Mouse (Mus musculus) right cerebral cortex, adult 18-20 months (tissue): ENCODE results near the gene Rhoj.
A peak's percentile ranks its signal among the peaks of the same experiment; 100 is the strongest.
"Not testable (repeated sequence)": the region's sequence is repeated elsewhere in the genome, so short reads cannot be mapped to it uniquely, and the experiment has no call there.

Source experiments
- DNase-seq: peaks from one replicate; pipeline ENCODE4 v3.0.0; 2022; ENCODE audit warnings: mixed read lengths

Rhoj gene

DNA sequence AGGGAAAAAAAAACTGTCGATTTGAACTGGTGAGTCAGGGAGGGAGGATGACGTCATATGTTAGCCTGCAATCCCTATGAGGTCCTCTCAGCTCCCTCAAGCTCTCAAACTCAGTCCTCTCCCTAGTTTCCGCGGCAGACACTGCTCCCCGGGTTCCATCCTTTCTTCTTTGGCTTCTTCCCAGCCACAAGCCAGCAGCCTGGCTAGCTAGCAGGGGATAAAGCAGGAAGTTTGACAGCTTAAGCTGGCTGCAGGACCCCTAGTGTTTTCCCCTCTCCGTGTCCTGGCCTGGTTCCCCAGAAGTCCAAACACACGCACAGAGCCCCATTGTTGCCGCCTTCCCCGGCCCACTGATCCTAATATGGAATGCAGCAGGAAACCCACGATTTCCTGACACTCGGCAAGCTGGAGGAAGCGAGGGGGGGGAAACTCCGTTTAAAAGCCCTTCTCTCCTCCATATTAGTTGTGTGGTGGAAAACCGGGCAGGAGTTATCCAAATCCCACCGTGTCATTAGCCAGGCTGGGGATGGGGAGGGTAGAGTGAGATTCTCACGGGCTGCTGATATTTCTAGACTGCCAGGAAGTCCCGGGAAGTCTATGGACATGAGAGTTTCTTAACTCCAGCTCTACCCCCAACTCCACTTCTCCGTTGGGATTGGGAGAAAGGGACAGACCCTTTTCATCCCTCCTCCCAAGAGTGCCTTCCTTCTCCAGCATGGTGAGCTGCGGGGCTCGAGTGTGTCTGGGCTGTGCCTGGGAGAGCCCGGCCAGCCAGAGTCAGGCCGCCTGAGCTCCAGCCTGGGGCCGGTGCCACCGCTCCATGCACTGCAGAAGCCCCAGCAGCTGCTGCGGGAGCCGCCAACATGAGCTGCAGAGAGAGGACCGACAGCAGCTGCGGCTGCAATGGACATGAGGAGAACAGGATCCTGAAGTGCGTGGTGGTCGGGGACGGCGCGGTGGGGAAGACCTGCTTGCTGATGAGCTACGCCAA, at the start of gene Rhoj:
Rhoj (plus strand) TSS at position 362 of the 991 bp plus-strand sequence.
- DNase-seq = peak; percentile 60

DNA sequence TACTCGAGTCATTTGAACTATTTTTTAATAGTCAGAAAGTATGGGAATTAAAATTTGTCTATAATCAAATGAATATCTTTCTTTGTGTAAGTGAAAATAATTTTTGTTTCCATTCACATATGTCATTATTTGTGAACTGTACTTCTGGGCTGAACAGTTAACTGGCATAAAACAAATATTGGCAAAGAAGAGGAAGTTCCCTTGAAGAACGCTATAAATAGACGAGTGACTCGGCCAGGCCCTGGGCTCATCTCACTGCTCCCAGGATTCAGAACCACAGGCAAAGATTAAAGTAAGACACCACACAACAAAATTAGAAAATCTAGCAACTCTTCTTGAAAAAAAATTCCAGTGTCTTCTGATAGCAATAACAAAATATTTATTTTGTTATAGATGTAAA, 36.4 kb upstream of the Rhoj start:
- DNase-seq = no peak

DNA sequence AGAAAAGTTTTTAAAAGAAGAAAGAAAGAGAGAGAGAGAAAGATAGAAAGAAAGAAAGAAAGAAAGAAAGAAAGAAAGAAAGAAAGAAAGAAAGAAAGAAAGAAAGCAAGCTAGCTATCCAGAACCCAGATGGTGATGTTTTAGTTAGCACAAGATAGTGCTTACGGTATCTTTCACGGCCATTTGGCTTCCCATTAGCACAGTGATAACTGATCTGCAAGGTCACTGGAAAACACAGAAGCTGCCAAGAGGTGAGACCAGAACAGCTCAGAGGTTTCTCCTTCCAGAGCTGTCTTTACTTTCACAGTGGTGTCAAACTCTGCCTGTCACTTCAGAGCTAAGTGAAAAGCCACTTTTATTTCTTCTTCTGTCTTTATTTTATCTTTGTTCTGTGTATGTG, 32.4 kb upstream of the Rhoj start:
- DNase-seq = no peak

DNA sequence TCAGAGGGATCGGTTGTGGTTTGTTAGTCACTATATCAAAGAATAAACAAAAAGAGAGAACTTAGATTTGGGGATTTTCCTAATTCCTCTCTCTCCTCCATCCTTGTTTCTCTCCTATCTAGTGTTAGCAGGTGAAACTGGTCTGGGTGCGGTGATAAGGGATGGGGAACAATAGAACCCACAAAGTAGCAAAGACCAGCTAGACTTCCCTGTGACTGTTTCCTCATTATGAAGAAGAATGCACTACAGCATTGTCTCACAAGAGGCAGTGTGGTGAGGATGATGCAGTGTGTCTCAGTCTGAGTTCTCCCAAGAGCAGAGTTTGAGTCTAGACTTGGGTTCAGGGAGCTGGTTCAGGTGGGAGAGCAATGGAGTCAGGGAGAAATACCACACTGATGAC, 30.7 kb upstream of the Rhoj start:
- no peak for DNase-seq

DNA sequence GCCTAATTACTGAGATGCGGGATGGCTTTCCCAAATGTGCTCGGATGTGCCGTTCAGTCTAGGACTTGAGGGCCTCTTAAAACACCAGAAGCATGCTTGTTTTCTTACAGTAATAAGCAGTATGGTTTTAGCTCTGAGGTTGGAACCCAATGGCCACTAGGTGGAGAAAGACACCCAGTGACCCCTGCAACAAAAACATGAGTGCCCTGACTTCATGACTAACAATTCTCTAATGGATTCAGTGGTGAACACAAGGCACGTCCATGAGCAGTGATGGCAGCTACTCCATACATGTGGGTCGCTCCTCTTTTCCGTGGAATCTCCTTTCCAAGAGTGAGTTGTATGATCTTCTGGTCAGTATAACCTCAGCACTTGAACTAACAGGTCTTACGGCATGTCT, 27.6 kb upstream of the Rhoj start:
- no peak for DNase-seq

DNA sequence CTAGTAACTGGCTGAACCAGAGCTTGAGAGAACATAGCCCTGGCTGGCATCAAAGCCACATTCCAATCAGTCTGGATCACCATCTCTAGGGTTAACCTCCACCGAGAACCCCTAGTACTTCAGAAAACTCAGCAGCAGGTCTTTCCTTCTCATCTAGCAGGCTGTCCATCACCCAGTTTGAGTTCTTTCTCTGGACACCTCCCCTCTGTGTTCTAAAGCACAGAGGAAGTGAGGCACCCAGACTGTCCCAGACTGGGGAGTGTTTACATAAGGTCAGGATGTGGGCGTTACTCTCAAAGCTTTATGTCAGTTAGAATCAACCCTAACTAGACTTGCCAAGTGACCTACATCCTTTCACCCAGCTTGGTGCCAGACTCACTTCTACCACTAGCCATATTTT, 24.9 kb upstream of the Rhoj start:
- DNase-seq = no peak

DNA sequence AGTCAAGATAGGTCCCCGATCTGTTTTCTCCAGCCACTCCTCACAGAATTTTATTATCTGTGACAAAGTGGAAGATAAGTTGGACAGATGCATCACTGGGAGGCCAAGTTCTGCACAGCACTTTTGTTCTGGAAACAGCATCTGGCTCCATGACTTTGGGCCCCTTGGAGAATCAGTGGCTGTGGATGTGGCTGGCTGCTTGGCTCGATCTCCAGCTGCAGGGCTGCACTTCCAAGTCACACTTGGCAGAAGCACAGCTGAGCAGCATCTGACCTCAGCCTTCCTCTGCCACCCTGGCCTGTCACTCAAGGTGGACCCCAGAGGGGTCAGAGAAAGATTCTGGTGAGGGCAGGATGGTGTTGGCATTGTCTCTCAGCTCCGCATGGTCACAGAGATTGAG, 22.0 kb upstream of the Rhoj start:
- no peak for DNase-seq

DNA sequence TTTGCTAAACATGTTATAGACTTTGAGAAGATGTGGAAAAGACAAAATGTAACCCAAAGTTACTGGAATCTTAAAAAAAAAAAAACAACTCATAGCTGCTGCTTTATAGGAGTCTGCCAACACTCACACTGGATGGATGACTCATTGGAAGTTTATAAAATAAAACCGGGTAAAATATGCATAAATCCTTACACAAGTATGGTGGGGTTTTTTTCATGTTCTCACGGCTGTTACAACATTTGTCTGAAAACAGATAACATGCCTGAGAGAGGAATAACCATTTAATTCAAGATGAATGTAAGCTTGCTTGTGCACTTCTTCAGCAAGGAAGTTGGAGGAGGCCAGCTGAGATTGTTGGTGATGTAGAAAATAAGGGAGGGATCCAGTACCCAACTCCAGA, 17.6 kb upstream of the Rhoj start:
- DNase-seq = peak; percentile 10

DNA sequence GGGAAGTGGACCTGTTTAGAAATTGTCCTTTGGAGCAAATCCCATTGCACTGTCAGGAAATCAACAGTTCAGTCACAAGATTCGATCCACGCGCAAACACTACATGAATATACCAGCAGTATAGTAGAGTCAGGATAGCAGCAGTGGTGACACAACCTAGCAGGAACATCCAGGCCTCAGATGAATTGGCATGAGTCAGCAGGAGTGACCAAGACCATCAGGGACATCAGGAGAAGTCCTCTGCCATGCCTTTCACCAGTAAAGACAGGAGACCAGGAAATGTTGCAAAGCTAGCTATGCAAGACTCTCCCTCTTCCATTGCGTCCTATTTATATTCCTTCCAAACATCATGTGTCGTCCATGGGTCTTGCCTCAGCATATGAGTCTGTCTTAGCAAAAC, 16.6 kb upstream of the Rhoj start:
- no peak for DNase-seq

DNA sequence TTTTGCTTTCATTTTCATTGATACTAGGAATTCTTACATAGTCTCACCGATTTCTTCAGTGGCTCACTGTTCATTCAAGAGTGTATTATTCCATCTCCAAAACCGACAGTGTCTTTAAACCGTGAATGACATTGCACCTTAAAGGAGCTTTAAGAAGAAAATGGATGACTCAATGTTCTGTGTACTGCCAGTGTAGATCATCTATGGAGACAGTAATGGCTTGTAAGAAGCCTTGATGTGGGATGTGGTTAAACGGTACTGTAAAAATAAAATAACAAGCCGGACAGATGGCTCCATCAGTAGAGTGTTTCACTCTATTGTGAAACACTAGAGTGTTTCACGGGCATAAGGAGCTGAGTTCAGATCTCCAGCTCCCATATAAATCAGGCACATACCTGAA, 15.2 kb upstream of the Rhoj start:
- no peak for DNase-seq

DNA sequence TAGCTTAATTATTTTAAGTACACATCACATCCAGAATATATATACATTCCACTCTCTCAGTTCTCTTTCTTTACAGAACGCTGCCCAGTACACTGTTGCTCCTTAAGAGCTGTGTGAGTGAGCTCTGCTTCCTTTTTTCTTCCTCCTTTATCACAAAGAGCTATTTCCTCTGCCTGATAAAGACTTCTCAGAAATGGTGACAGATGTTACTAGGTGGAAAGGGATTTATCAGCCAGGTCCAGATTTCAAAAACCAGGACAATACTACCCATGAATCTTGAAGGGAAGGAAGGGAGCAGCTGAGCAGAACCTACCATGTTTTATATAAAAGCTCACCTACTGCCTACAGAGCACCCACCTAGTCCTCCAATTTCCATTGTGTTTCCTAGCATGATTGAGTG, 8.3 kb upstream of the Rhoj start:
- no peak for DNase-seq

DNA sequence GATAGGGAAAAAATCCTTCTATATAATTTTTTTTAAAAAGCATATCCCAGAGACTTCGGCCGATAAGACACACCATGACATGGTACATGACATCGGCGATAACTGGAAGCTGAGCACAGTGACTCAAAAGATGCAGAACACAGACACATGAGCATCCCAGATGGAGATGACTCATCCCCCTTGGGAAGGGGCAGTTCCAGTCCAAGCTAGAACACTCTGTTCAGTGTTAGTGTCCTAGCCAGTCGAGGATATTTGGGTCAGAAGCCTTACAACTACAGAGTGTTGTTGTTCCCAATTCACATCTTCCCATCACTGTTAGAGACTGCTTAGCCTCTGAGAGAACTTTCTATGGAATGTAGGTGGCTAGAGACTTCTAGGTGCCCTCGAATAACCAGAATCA, 4.0 kb upstream of the Rhoj start:
- DNase-seq = peak; percentile 54

DNA sequence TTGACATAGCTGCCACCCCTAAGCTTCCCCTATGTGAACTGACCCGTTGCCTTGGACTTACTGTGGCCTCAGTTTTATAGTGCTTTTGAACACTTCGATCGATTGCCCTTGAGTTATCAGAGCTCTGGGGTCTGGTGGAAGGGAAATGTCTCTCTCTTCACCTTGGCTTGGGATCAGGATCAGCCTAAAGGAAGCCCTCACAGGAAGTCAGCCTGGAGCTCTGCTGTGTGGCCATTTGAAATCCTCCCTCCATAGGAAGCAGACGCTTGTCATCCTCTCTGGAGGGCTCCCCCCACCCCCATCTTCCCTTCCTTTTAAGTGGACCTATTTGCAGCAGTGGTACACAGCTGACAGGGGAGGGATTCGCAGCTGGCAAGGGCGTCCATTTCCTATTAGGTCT, 1.6 kb downstream of the Rhoj start:
- DNase-seq = no peak

DNA sequence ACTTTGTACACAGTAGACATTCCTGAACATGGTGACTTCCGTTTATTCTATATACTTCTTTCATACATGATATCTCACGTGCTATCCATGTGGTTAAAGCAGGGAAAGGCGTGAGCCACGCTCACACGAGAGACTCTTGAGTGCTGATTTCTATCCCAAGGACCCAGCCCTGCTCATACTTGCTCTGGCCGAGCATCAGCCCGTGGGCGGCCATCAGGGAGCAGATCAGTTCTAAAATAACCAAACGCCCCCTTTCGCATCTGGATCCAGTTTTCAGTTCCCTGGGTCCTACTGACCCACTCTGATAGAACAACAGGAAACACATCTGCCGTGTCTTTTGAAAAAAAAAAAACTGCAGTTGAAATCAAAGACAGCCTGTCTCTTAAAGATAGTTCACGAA, 2.6 kb downstream of the Rhoj start:
- no peak for DNase-seq

DNA sequence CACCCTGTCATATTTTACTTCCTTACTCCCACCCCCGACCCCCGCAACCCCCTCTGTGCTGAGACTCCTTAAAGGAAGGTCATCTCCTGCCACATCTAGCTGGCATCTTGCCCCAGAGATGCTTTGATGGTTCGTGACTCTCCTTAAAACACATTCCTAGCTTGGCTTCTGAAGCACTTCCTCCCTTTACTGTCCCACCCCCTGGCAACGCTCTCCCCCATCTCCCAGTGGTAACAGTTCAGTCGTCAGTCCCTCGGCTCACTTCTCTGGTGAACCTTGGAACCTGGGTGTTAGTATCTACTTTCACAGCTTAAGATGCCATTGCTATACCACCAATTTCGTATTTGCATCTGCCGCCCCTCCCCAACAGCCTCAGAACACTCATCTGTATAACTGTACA, 3.8 kb downstream of the Rhoj start:
- no peak for DNase-seq

DNA sequence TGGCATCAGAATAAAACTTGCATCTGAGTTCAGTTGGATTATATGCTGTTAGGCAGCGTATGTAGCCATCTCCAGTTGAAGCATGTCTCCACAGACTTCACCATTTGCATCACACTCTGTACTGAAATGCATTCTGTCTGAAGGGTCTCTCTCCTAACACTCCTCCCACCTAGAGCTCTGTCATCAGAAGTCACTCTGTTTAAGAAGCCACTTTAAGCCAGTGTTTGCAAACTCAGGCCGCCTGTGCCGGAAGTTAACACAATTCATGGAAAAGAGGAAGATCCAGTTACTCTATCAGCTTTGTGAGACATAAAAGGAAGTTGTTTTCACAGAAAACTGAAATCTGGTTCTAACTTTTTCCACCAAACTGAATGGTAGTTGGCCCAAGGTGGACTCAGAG, 5.9 kb downstream of the Rhoj start:
- DNase-seq = no peak

DNA sequence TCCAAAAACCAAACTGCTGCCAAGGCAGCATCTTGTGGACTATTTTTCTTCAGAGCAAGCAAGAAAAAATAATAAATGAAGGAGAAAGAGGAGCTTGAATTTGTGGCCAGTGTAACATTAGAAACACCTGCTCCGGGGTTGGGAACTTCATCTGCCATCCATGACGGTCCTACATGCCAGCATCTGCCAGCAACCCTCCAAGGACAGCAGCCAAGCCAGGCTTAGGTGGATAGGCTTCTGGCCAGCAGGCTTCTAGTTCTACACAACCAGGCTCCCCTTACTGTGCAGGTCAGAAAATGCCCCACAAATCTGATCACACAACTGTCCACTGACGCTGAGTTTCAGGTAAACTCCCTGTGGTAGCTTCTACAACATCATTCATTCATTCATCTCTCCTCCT, 7.7 kb downstream of the Rhoj start:
- no peak for DNase-seq

DNA sequence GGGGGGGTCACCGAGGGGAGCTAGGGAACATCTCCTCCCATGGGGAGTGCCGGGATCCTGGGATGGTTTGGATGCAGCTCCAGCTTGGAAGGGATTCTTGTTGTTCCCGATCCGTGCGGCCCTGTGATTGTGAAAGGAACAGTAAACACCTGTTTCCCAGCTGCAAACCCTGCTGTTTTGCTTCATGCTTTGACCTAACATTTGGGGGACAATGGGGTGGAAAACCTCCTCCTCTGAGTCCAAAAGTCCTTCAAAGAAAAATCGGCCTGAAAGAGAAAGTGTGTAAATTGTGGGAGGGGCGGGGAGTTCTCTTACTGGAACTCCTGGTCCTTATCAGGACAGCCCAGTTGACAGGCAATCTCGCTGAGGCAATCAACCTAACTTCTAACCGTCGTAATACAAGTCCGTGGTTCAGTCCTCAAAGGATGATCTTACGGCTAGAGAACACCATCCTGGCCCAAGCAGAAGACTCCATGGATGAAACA, 12.4 kb downstream of the Rhoj start:
- DNase-seq = no peak

DNA sequence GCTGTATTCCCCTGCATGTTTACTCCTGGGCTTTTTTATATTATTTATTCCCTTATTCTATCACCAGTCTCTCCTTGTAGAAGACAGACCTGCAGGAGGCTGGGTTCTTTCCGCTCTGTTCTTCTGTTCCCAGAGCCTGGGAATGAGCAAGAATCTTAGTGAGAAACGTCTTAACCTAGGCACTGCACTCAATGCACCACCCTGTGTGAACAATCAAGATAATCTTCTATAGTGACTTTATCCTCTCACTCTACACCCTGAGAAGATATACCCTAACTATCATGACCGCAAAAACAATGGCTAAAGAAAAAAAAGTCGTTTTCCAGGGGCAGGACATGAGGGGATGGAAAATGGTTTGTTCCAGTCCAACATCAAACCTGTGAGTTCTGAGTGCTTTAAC, 13.1 kb downstream of the Rhoj start:
- no peak for DNase-seq

DNA sequence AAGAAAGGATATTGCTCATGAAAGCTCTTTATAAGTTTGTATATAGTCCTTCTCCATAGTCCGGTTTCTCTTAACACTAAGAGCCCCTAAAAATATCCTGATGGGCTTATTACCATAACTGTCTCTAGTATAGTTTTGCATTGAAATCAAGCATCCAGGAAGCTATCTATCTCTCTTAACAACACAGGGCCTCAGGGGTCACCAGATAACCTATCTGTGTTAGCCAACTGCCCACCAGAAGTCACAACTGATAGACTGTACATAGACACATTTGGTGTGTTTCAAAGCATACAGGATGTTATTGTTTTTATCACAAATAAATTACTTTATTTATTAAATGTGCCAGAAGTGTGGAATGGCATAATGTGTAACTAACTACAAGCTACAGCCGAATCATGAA, 21.1 kb downstream of the Rhoj start:
- DNase-seq = no peak

DNA sequence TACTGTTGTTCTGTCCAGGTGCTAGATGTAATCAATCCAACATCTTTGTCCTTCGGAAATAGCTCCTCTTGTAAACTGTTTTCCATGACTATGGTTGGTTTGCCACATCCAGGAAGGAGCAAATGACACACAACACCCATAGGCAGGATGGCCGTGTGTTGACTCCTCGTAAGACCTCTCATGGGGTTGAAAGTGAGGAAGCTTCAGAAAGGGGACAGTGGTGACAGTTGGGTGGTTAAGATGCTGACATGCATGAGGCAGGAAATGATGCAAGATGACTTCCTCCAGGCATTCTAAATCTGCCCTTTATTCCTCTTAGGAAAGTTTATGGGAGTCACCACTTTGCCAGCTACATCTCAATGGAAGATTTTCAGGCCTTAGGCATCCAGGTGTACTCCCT, 31.8 kb downstream of the Rhoj start:
- DNase-seq = no peak

DNA sequence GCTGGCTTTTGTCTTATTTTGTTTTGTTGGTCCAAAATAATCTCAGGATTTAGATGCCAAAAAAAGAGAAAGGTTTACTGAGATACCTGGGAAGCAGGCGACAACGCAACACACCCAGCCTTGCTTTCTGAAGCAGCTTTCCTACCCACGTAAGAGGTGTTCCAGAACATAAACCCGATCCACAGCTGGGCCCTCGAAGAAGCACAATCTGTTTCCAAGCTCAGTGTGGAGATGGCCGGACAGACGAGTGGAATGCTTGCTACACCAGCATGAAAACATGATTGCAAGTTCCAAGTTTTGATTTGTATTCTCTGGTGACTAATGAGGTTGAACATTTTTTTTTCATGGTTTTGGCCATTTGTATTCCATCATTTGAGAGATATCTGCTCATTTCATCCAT, 32.2 kb downstream of the Rhoj start:
- no peak for DNase-seq

DNA sequence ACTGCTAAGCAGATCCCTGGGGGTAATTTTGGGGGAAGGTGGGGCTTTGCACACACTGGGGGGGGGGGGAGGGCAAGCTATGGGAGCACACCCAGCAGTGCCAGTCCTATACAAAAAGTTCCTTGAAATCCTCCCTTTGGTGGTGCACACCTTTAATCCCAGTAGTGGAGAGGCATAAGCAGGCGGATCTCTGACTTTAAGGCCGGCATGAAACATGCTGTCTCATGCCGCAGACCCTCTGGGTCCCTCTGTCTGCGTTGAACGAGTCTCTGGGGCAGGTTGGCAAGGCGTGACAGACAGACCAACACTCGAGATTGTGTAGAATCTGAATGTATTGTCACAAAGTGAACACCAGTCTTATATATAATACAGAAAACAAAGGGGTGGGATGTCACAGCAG, 40.4 kb downstream of the Rhoj start:
- DNase-seq = no peak

DNA sequence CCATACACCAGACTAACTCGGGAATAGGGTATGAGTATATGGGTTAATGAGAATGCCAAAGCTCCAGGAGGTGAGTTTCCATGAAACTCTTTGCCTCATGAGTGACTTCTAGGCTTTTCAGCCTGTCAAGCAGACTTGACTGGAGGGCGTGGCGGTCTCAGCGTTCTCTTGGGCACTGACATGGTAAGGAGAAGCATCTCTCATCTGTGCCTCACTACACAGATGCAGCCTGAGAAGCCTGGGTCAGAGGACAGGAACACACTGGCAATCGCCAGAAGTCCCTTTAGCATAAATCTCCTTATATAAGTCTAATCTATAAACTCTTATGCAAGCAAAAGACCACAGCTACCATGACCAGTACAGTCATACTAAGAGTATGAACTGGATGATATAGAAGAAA, 41.4 kb downstream of the Rhoj start:
- not testable (repeated sequence) for DNase-seq

DNA sequence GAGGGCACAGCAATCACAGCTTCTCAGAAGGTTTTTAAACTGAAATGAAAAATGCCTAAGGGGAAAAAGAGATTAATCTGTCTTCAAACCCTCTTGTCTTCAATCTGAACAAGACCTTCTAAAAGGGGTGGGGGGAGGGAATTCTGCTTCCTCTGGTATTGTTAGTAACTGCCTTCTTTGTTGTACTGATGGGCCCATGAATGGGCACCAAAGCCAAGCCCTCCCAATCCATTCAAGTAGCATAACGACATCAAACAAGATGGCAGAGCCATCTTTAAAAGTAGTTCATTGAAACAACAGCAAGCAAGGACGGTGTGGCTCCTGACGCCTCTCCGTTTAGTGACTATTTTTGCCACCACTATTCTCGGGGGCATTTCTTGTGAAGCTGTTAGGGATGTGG, 42.6 kb downstream of the Rhoj start:
- no peak for DNase-seq
